Mouse (Mus musculus) liver, embryonic 11.5 days (tissue): ENCODE results near the gene Edar. TPM values are rescaled to one million over a fixed set of nuclear protein-coding genes. Genes with fewer than 3 reads are reported as not detected.

Source experiments
- ATAC-seq: fragments of 200-750 bp; cut with Nextera tagmentation; replicated peaks from 2 replicates; pipeline ENCODE4 v1.8.0; 2017; ENCODE audit warnings: moderate number of reproducible peaks, mild to moderate bottlenecking, moderate TSS enrichment, moderate library complexity; ENCODE audit not compliant: low FRiP score
- DNase-seq: peaks from one replicate; pipeline ENCODE4 v3.0.0-alpha.2; 2017; ENCODE audit warnings: low spot score
- H3K27ac ChIP-seq: fragments of 300-500 bp; sonication (generic); 2 replicates; pipeline ENCODE4 v1.5.1; 2014; ENCODE audit warnings: mild to moderate bottlenecking, low read depth, low read length, control low read depth
- H3K27me3 ChIP-seq: fragments of 300-500 bp; sonication (generic); replicated peaks from 2 replicates; pipeline ENCODE4 v1.6.1; 2014; ENCODE audit warnings: low read length, mixed read lengths; ENCODE audit not compliant: control insufficient read depth, insufficient read depth
- H3K36me3 ChIP-seq: fragments of 300-500 bp; sonication (generic); 2 replicates; pipeline ENCODE4 v1.6.1; 2014; ENCODE audit warnings: mild to moderate bottlenecking, low read length, moderate library complexity, mixed read lengths; ENCODE audit not compliant: control insufficient read depth, insufficient read depth
- H3K4me1 ChIP-seq: fragments of 300-500 bp; sonication (generic); replicated peaks from 2 replicates; pipeline ENCODE4 v1.6.1; 2014; ENCODE audit warnings: low read length, mixed read lengths; ENCODE audit not compliant: control insufficient read depth, insufficient read depth
- H3K4me2 ChIP-seq: fragments of 300-500 bp; sonication (generic); 2 replicates; pipeline ENCODE4 v1.6.1; 2014; ENCODE audit warnings: mild to moderate bottlenecking, control low read depth, moderate library complexity
- H3K4me3 ChIP-seq: fragments of 300-500 bp; sonication (generic); 2 replicates; pipeline ENCODE4 v1.5.1; 2014; ENCODE audit warnings: low read depth, low read length, control low read depth
- H3K9ac ChIP-seq: fragments of 300-500 bp; sonication (generic); 2 replicates; pipeline ENCODE4 v1.6.1; 2014; ENCODE audit warnings: low read depth, low read length, control low read depth
- H3K9me3 ChIP-seq: fragments of 300-500 bp; sonication (generic); 2 replicates; pipeline ENCODE4 v1.6.1; 2016; ENCODE audit warnings: low read length, inconsistent platforms, mixed read lengths; ENCODE audit not compliant: control insufficient read depth
- WGBS: fragments of 180-500 bp; shearing (Covaris S2); extraction: QIAGEN DNeasy Blood & Tissue Kit; methylation state at CpG from one replicate; pipeline ENCODE4 v1.1.7; 2014; 5-methylcytosine and 5-hydroxymethylcytosine counted together
- polyA plus RNA-seq: library from polyadenylated mRNA; unstranded; fragments of >200 nt; fragmentation: Nextera tagmentation; extraction: Ambion mirVana; gene quantifications from 2 replicates; pipeline ENCODE4 v1.2.1, GENCODE M21; 2014

The Edar gene
- polyA plus RNA-seq, 1 experiment from 2014 or later = 0.04 TPM

DNA sequence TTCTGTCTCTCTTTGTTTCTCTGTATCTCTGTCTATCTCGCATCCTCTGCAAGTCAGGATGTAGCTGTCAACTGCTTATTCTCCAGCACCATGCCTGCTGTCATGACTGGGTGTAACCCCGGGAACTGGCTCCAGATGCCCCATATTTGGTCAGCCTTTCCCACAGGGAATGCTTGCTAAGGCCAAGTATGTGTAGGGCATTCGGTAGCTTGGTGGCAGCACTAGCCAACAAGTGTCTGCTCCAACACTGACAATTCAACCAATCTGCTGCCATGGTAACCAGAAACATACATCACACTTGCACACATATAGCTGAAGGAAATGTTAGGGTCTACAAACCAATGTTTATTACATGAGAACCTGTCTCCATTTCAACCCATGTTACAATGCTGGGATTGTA, 21.8 kb downstream of the Edar start:
- no peak for ATAC-seq
- H3K9ac ChIP-seq = no peak overlapping the region

DNA sequence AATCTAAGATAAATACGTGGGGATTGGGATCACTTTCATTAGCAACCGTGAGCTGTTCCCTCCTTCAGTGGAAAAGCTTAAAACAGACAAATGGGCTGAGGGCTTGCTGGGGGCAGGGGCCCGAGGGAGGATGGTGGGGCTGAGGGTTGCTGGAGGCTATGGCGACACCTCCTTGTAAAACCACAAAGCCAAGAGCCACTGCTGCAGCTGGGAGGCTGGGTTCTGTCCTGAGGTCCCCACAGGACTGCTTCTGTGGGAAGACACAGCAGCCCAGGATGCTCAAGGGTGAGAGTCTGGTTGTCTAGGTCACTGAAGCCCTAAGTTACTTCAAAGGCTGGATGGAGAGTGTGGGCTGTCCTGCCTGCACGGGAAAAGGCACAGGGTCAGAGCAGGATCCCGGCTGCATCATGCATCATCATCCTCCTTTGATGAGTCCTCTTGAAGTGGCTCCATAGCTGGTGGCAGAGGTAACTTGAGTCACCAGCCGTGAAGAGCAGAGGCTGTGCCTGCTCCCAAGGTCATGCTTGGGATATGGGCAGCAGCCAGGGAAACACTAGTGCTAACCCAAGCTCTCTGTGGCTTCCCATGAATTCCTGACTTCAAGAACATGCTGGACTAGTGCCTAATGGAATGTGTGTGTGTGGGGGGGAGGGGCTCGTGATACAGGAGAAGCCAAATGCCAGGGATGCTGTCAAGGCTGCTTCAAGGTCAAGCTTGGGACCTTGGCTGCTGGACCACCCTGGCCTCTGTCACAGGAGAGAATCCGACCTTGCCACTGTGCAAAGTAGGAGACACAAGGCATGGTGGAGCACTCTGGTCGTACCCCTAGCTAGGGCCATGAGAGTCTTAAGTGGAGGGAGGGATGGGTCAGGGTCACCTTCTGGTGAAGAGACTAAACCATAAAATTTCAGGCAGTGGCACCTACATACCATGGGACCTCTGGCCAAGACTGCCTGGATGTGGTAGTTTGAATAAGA, 22.7 kb downstream of the Edar start:
- H3K4me2 ChIP-seq = no peak overlapping the region
- H3K4me3 ChIP-seq = no peak overlapping the region
- no peak overlapping the region for H3K9ac ChIP-seq
- no peak overlapping the region for H3K27ac ChIP-seq
- no peaks in the 10 kb centered on the region for H3K36me3 ChIP-seq
- ATAC-seq (no peak), DNase-seq (no peak)
- H3K9me3 ChIP-seq = no peaks in the 10 kb centered on the region
- WGBS = 23% methylated on average over 10 of the region's 10 CpGs
- H3K27me3 ChIP-seq = peaks cover 9% of the 10 kb centered on the region; the same call in 1 of the 2 replicates
- no peaks in the 10 kb centered on the region for H3K4me1 ChIP-seq

More for the DNA sequence above, 21.8 kb downstream of the Edar start:
- no peak overlapping the region for H3K4me2 ChIP-seq
- H3K36me3 ChIP-seq = no peaks in the 10 kb centered on the region
- 69% methylated on average over 3 of the region's 3 CpGs for WGBS
- H3K4me1 ChIP-seq = no peaks in the 10 kb centered on the region
- no peaks in the 10 kb centered on the region for H3K9me3 ChIP-seq
- H3K4me3 ChIP-seq = no peak overlapping the region
- DNase-seq = no peak
- H3K27ac ChIP-seq = no peak overlapping the region
- H3K27me3 ChIP-seq = peaks cover 9% of the 10 kb centered on the region; the same call in 1 of the 2 replicates

DNA sequence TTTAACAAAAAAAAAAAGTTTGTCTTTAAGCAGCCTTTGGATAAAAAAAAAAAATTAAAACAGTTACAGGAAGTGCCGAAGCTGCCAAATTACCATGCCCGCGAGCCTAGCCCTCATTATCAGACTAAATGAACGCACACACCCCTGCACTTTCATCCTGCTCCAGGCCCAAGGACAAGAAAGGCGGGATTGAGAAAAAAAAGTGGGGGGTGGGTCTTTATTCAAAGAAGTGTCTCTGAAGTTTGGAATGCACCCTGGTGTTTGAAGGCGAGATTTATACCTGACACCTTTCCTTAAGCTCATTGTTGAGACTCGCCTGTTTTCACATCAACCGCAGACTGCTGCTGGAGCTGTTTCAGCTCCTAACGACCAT, 23.4 kb downstream of the Edar start:
- 5% methylated on average over 9 of the region's 9 CpGs for WGBS
- H3K9me3 ChIP-seq = no peaks in the 10 kb centered on the region
- H3K9ac ChIP-seq = no peak overlapping the region
- H3K36me3 ChIP-seq = no peaks in the 10 kb centered on the region
- no peak overlapping the region for H3K27ac ChIP-seq
- H3K27me3 ChIP-seq = peaks cover 9% of the 10 kb centered on the region; the same call in 1 of the 2 replicates
- no peak overlapping the region for H3K4me3 ChIP-seq
- ATAC-seq = no peak
- H3K4me2 ChIP-seq = no peak overlapping the region
- H3K4me1 ChIP-seq = no peaks in the 10 kb centered on the region
- DNase-seq = no peak

DNA sequence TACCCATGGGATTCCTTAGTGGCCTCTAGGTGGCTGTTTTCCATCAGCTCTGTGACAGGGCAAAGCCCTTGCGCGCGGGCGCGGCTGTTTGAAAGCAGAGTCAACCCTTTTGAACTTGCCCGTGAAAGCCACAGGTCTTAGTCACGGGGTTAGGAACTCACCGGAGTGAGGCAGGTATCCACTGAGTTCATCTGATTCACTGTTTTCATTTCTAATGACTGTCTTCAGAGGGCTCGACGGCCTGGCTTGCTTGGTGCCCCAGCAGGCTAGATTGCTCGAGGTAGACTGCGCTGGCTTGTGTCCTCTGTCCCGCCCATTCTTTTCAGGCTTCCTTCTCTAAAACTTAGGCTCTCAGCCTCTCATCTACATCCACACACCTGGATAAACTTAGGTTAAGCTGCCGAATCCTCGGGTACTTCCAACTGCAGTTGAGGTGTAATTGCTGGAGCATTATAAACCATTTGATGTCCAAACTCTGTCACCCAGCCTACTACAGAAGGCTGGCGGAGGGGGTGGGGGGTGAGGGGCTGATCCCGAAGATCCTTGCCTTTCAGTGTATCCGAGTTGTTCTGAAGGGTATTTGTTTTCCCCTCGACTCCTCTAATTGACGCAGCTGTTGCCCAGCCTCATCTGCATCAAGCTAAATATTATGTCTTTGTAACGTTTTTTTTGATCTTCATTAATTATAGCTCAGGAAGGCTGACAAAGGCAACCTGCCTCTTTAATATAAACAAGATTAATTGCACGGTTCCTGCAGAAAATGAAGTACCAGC, 24.0 kb downstream of the Edar start:
- no peak for ATAC-seq
- WGBS = 5% methylated on average over 22 of the region's 22 CpGs
- H3K9ac ChIP-seq = no peak overlapping the region
- DNase-seq = no peak
- H3K4me3 ChIP-seq = no peak overlapping the region
- H3K9me3 ChIP-seq = no peaks in the 10 kb centered on the region
- peaks cover 9% of the 10 kb centered on the region; the same call in 1 of the 2 replicates for H3K27me3 ChIP-seq
- H3K4me2 ChIP-seq = peak overlapping the region; percentile 40
- no peaks in the 10 kb centered on the region for H3K36me3 ChIP-seq
- no peaks in the 10 kb centered on the region for H3K4me1 ChIP-seq
- H3K27ac ChIP-seq = no peak overlapping the region

DNA sequence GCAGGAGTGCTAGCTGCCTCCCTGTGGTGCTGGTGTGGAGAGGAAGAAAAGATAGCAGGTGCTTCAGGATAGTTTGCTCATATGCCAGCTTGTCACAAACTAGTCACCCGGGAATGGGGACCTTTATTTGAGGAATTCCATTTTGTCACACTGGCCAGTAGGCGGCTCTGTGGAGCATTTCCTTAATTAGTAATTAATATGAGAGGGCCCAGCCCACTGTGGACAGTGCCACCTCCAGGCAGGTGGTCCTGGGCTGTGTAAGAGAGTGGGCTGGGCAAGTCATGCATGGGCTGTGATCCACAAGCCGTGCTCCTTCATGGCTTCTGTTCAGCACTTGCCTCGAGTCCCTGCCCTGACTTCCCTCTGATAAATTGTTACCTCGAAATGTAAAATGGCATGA, 26.7 kb downstream of the Edar start:
- H3K9ac ChIP-seq = no peak overlapping the region
- no peak overlapping the region for H3K4me3 ChIP-seq
- no peaks in the 10 kb centered on the region for H3K9me3 ChIP-seq
- H3K4me1 ChIP-seq = no peaks in the 10 kb centered on the region
- DNase-seq (no peak), ATAC-seq (no peak)
- no peak overlapping the region for H3K4me2 ChIP-seq
- 66% methylated on average over 5 of the region's 5 CpGs for WGBS
- no peak overlapping the region for H3K27ac ChIP-seq
- H3K36me3 ChIP-seq = no peaks in the 10 kb centered on the region
- H3K27me3 ChIP-seq = peaks cover 9% of the 10 kb centered on the region; the same call in 1 of the 2 replicates

DNA sequence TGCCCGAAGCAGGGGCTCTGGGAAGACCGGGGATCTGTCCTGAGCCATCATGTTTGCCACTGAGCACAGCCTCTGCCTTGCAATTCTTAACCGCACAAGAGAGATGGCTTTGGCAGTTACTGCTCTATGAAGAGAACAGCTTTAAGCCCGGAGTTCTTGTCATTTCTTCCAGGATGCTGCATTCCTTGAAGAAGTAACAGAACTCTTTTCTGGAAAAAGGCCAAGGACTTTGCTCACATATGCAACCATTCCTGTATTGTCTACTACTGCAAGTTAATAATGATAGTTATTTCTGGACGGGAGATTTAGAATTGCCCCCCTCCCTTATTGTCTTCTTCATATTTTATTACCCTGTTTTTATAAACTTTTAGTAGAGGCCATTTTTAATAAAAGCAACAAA, 30.8 kb downstream of the Edar start:
- 77% methylated on average over 5 of the region's 5 CpGs for WGBS
- Histone ChIP-seq H3K27ac (no peak overlapping the region), H3K4me3 (no peak overlapping the region), H3K4me2 (no peak overlapping the region), H3K27me3 (no peaks in the 10 kb centered on the region; the same call in 1 of the 2 replicates), H3K9me3 (no peaks in the 10 kb centered on the region), H3K36me3 (no peaks in the 10 kb centered on the region), H3K9ac (no peak overlapping the region), H3K4me1 (no peaks in the 10 kb centered on the region)
- ATAC-seq = no peak
- DNase-seq = no peak

DNA sequence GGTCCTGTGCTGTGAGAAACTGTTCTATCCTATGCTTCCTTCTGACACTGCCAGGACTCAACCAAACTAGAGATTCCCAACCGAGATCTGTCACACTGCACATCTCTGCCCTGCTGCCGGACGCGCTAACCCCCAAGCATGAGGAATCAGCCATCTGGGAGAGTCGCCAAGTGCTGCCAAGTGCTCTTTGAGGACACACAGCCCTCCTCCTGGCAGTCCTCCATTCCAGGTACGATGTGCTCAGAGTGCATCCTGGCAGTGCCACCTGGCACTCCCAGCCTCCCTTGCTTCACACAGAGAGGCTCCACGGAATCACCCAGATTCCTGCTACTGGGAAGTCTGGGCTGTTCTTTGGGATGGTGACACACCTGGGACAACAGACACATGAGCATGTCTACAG, 31.3 kb downstream of the Edar start:
- H3K9me3 ChIP-seq = no peaks in the 10 kb centered on the region
- H3K27me3 ChIP-seq = no peaks in the 10 kb centered on the region; the same call in 1 of the 2 replicates
- H3K4me2 ChIP-seq = no peak overlapping the region
- no peak overlapping the region for H3K4me3 ChIP-seq
- no peaks in the 10 kb centered on the region for H3K36me3 ChIP-seq
- DNase-seq = no peak
- H3K9ac ChIP-seq = no peak overlapping the region
- no peak for ATAC-seq
- WGBS = 89% methylated on average over 7 of the region's 7 CpGs
- H3K4me1 ChIP-seq = no peaks in the 10 kb centered on the region
- no peak overlapping the region for H3K27ac ChIP-seq

DNA sequence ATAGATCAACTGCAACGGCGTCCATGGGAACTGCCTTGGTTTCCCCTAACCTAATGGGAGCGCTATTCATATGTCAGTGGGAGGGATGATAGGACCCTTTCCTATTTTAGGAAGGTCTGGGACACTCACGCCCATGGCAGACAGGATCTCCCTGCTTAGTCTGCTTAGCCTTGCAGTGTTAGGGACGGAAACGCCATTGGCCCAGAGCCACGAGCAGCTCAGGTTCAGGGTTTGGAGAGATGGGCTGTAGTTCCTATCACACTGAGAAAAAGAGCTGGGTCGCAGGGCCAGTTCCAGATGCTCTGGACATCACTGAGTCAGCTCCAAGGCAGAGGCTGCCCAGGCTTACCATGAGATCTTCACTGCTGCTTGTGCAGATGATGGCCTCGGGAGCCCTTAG, 32.5 kb downstream of the Edar start:
- Histone ChIP-seq H3K36me3 (no peaks in the 10 kb centered on the region), H3K4me2 (no peak overlapping the region), H3K4me3 (no peak overlapping the region), H3K4me1 (no peaks in the 10 kb centered on the region), H3K9ac (no peak overlapping the region), H3K27ac (no peak overlapping the region), H3K9me3 (no peaks in the 10 kb centered on the region), H3K27me3 (no peaks in the 10 kb centered on the region; the same call in 1 of the 2 replicates)
- ATAC-seq (no peak), DNase-seq (no peak)
- 86% methylated on average over 9 of the region's 9 CpGs for WGBS
